Mouse (Mus musculus): Measurements from ENCODE around the gene Erp27. TPM values are rescaled to one million over a fixed set of nuclear protein-coding genes. Genes with fewer than 3 reads are reported as not detected.

The Erp27 gene
- polyA plus RNA-seq, 1 experiment from 2014 or later = not detected

- Histone ChIP-seq H3K36me3 (ENCODE audit: control insufficient read depth, insufficient read depth, low read length) (no peaks in the 10 kb centered on the region), H3K4me1 (replicated peaks; ENCODE audit: control insufficient read depth, insufficient read depth, low read length) (0 out of 2 replicates have a peak, but pooled peaks cover 1% of the 10 kb centered on the region), H3K27me3 (ENCODE audit: control insufficient read depth, insufficient read depth, low read length) (no peaks in the 10 kb centered on the region), H3K27ac (ENCODE audit: low read depth, low read length) (no peak overlapping the region), H3K9ac (ENCODE audit: low read length) (no peak overlapping the region), H3K9me3 (ENCODE audit: control insufficient read depth, low read length) (no peaks in the 10 kb centered on the region), H3K4me3 (ENCODE audit: low read depth, low read length) (no peak overlapping the region), H3K4me2 (ENCODE audit: low read depth, low read length, severe bottlenecking) (no peak overlapping the region)
- DNase-seq (ENCODE audit: low spot score) (no peak), ATAC-seq (replicated peaks; ENCODE audit: low FRiP score) (no peak)
- 84% methylated on average over 9 of the region's 9 CpGs for WGBS
Measured at GRCm38 (mm10) chr6:136942280-136942679, 20.3 kb upstream of the Erp27 start.

GRCm38 (mm10) chr6:136941051-136942021, 19.4 kb upstream of the Erp27 start, which contains the start of gene Arhgdib:
Gene Arhgdib, minus strand, starts transcription at chr6:136941899.
- 62% methylated on average over 12 of the region's 12 CpGs for WGBS
- ATAC-seq (replicated peaks; ENCODE audit: low FRiP score) (no peak), DNase-seq (ENCODE audit: low spot score) (no peak)
- 0 out of 2 replicates have a peak within 1 kb of the TSS, but pooled peaks have one; percentile 3 for H3K27ac ChIP-seq (ENCODE audit: low read depth, low read length)
- no peak within 1 kb of the TSS for H3K4me2 ChIP-seq (ENCODE audit: low read depth, low read length, severe bottlenecking)
- no peak within 1 kb of the TSS for H3K9ac ChIP-seq (ENCODE audit: low read length)
- no peaks in the 10 kb centered on the region for H3K9me3 ChIP-seq (ENCODE audit: control insufficient read depth, low read length)
- no peaks in the 10 kb centered on the region for H3K4me1 ChIP-seq (replicated peaks; ENCODE audit: control insufficient read depth, insufficient read depth, low read length)
- H3K4me3 ChIP-seq (ENCODE audit: low read depth, low read length) = no peak within 1 kb of the TSS
- H3K36me3 ChIP-seq (ENCODE audit: control insufficient read depth, insufficient read depth, low read length) = no peaks in the 10 kb centered on the region
- no peaks in the 10 kb centered on the region for H3K27me3 ChIP-seq (ENCODE audit: control insufficient read depth, insufficient read depth, low read length)

DNA sequence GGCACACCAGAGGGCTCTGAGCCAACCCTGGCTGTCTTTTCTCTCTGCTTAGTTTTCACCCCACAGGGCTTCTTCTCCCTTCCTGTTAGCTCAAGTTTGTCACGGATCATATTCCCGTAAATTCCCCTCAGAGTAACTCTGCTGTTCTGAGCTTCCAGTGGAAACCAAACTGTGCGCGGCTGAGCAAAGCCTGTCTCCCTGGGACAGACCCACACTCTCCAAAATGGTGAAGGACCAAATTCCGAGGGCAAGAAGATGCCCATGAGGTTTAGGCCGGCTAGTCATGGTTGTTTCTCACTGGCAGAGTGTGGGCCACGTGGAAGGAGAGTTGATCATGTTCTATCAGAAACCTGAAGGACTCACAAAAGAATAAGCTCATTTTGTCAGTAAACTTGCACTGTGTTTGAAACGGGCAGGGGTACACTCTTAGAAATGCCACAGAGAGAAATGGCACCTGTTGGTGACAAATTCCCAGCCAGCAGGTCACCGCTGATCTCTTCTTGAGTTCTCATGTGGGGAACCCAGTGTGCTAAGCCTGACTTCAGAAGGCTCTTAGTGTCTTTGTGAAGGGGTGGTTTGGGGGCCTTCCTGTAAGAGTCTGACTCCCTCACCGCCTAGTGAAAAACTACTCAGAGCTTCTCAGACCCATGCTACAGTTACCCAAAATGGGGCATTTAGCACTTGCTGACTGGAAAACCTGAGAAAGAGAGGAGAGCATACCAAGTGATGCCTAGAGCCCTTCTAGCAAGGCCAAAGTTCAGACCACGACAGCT, 18.4 kb upstream of the Erp27 start:
- H3K27me3 ChIP-seq (ENCODE audit: control insufficient read depth, insufficient read depth, low read length) = no peaks in the 10 kb centered on the region
- no peaks in the 10 kb centered on the region for H3K36me3 ChIP-seq (ENCODE audit: control insufficient read depth, insufficient read depth, low read length)
- no peak overlapping the region for H3K4me3 ChIP-seq (ENCODE audit: low read depth, low read length)
- H3K4me2 ChIP-seq (ENCODE audit: low read depth, low read length, severe bottlenecking) = no peak overlapping the region
- no peak for DNase-seq (ENCODE audit: low spot score)
- H3K9ac ChIP-seq (ENCODE audit: low read length) = no peak overlapping the region
- no peaks in the 10 kb centered on the region for H3K4me1 ChIP-seq (replicated peaks; ENCODE audit: control insufficient read depth, insufficient read depth, low read length)
- no peak for ATAC-seq (replicated peaks; ENCODE audit: low FRiP score)
- no peak overlapping the region for H3K27ac ChIP-seq (ENCODE audit: low read depth, low read length)
- no peaks in the 10 kb centered on the region for H3K9me3 ChIP-seq (ENCODE audit: control insufficient read depth, low read length)
- 86% methylated on average over 11 of the region's 11 CpGs for WGBS

DNA sequence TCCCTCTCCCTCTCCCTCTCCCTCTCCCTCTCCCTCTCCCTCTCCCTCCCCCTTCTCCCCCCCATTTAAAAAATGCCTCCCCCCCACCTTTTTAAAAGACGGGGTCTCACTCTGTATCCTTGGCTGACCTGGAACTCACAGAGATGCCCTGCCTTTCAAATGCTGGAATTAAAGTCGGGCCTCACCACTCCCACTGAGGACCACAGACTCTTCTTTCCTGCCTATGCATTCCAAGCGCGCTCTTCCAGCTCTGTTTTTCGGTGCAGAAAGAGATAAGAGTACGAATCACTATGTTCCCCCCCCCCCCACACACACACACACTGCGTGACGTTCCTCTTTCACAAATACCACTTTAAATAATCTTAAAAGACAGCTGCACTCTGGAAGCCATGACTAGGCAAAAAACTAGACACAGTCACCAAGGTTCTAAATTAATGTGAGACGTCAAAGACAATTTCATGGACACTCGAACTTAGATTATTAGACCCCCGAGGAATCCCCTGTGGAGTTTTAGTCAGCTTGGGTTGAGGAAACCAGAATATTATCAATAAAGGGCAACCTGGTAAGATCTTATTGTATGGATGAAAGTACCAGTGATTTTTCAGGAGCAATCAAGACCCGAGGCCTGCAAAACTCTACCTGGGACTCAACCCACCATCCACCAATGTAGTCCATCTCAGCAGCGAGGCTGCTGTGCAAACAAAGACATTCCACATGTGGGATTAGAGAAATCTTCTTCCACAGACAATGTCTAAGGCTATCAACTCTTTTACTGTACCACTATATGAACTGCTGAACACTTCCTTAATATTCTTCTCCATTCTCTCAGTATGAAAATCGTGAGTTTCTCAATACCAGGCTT, 17.6 kb upstream of the Erp27 start:
- Histone ChIP-seq H3K9me3 (ENCODE audit: control insufficient read depth, low read length) (no peaks in the 10 kb centered on the region), H3K9ac (ENCODE audit: low read length) (no peak overlapping the region), H3K4me2 (ENCODE audit: low read depth, low read length, severe bottlenecking) (no peak overlapping the region), H3K4me1 (replicated peaks; ENCODE audit: control insufficient read depth, insufficient read depth, low read length) (no peaks in the 10 kb centered on the region), H3K4me3 (ENCODE audit: low read depth, low read length) (no peak overlapping the region), H3K27me3 (ENCODE audit: control insufficient read depth, insufficient read depth, low read length) (no peaks in the 10 kb centered on the region), H3K27ac (ENCODE audit: low read depth, low read length) (no peak overlapping the region), H3K36me3 (ENCODE audit: control insufficient read depth, insufficient read depth, low read length) (no peaks in the 10 kb centered on the region)
- ATAC-seq (replicated peaks; ENCODE audit: low FRiP score) (no peak), DNase-seq (ENCODE audit: low spot score) (no peak)
- 87% methylated on average over 14 of the region's 14 CpGs for WGBS

GRCm38 (mm10) chr6:136938331-136939126, 16.5 kb upstream of the Erp27 start:
- no peak overlapping the region for H3K9ac ChIP-seq (ENCODE audit: low read length)
- H3K27ac ChIP-seq (ENCODE audit: low read depth, low read length) = no peak overlapping the region
- WGBS = 88% methylated on average over 18 of the region's 18 CpGs
- no peaks in the 10 kb centered on the region for H3K4me1 ChIP-seq (replicated peaks; ENCODE audit: control insufficient read depth, insufficient read depth, low read length)
- H3K36me3 ChIP-seq (ENCODE audit: control insufficient read depth, insufficient read depth, low read length) = no peaks in the 10 kb centered on the region
- DNase-seq (ENCODE audit: low spot score) (no peak), ATAC-seq (replicated peaks; ENCODE audit: low FRiP score) (no peak)
- no peak overlapping the region for H3K4me2 ChIP-seq (ENCODE audit: low read depth, low read length, severe bottlenecking)
- no peak overlapping the region for H3K4me3 ChIP-seq (ENCODE audit: low read depth, low read length)
- H3K27me3 ChIP-seq (ENCODE audit: control insufficient read depth, insufficient read depth, low read length) = no peaks in the 10 kb centered on the region
- H3K9me3 ChIP-seq (ENCODE audit: control insufficient read depth, low read length) = no peaks in the 10 kb centered on the region

- H3K9ac ChIP-seq (ENCODE audit: low read length) = no peak overlapping the region
- 89% methylated on average over 3 of the region's 3 CpGs for WGBS
- H3K4me1 ChIP-seq (replicated peaks; ENCODE audit: control insufficient read depth, insufficient read depth, low read length) = no peaks in the 10 kb centered on the region
- ATAC-seq (replicated peaks; ENCODE audit: low FRiP score) = no peak
- H3K27ac ChIP-seq (ENCODE audit: low read depth, low read length) = no peak overlapping the region
- no peak for DNase-seq (ENCODE audit: low spot score)
- H3K27me3 ChIP-seq (ENCODE audit: control insufficient read depth, insufficient read depth, low read length) = no peaks in the 10 kb centered on the region
- no peaks in the 10 kb centered on the region for H3K36me3 ChIP-seq (ENCODE audit: control insufficient read depth, insufficient read depth, low read length)
- H3K9me3 ChIP-seq (ENCODE audit: control insufficient read depth, low read length) = no peaks in the 10 kb centered on the region
- H3K4me3 ChIP-seq (ENCODE audit: low read depth, low read length) = no peak overlapping the region
- H3K4me2 ChIP-seq (ENCODE audit: low read depth, low read length, severe bottlenecking) = no peak overlapping the region
Measured at GRCm38 (mm10) chr6:136937117-136937516, 15.1 kb upstream of the Erp27 start.

GRCm38 (mm10) chr6:136936361-136936760, 14.4 kb upstream of the Erp27 start:
- no peak for DNase-seq (ENCODE audit: low spot score)
- Histone ChIP-seq H3K9me3 (ENCODE audit: control insufficient read depth, low read length) (no peaks in the 10 kb centered on the region), H3K4me2 (ENCODE audit: low read depth, low read length, severe bottlenecking) (no peak overlapping the region), H3K4me1 (replicated peaks; ENCODE audit: control insufficient read depth, insufficient read depth, low read length) (no peaks in the 10 kb centered on the region), H3K36me3 (ENCODE audit: control insufficient read depth, insufficient read depth, low read length) (no peaks in the 10 kb centered on the region), H3K4me3 (ENCODE audit: low read depth, low read length) (no peak overlapping the region), H3K9ac (ENCODE audit: low read length) (no peak overlapping the region), H3K27ac (ENCODE audit: low read depth, low read length) (no peak overlapping the region), H3K27me3 (ENCODE audit: control insufficient read depth, insufficient read depth, low read length) (no peaks in the 10 kb centered on the region)
- WGBS = 91% methylated on average over 9 of the region's 9 CpGs
- ATAC-seq (replicated peaks; ENCODE audit: low FRiP score) = no peak
